Mouse (Mus musculus): ENCODE measurements at regions not wholly inside any gene's neighbourhood (a gene's known extent, or its start where the extent isn't known, plus 50 kb on each side); places are given as distances from the start of the nearest gene placed in this dataset.
"Not testable (repeated sequence)": the region's sequence is repeated elsewhere in the genome, so short reads cannot be mapped to it uniquely, and the experiment has no call there.

- ATAC-seq (replicated peaks; ENCODE audit: low FRiP score) (peak; percentile 53), DNase-seq (ENCODE audit: low spot score) (no peak)
- Histone ChIP-seq H3K36me3 (ENCODE audit: control insufficient read depth, insufficient read depth, low read length) (no peaks in the 10 kb centered on the region), H3K4me1 (replicated peaks; ENCODE audit: control insufficient read depth, insufficient read depth, low read length) (no peaks in the 10 kb centered on the region), H3K27me3 (ENCODE audit: control insufficient read depth, insufficient read depth, low read length) (no peaks in the 10 kb centered on the region), H3K9ac (ENCODE audit: low read length) (no peak overlapping the region), H3K4me2 (ENCODE audit: low read depth, low read length, severe bottlenecking) (no peak overlapping the region), H3K9me3 (ENCODE audit: control insufficient read depth, low read length) (no peaks in the 10 kb centered on the region), H3K27ac (ENCODE audit: low read depth, low read length) (no peak overlapping the region), H3K4me3 (ENCODE audit: low read depth, low read length) (no peak overlapping the region)
- WGBS: 76% methylated on average over 3 of the region's 3 CpGs
Observed at GRCm38 (mm10) chr16:89718921-89719320, 147.9 kb upstream of the Krtap11-1 start.

GRCm38 (mm10) chr16:89715716-89716115 lies 144.7 kb upstream of the Krtap11-1 start:
- H3K4me2 ChIP-seq (ENCODE audit: low read depth, low read length, severe bottlenecking); H3K4me3 ChIP-seq (ENCODE audit: low read depth, low read length); ATAC-seq (replicated peaks; ENCODE audit: low FRiP score); H3K36me3 ChIP-seq (ENCODE audit: control insufficient read depth, insufficient read depth, low read length); H3K27ac ChIP-seq (ENCODE audit: low read depth, low read length); H3K9ac ChIP-seq (ENCODE audit: low read length); H3K4me1 ChIP-seq (replicated peaks; ENCODE audit: control insufficient read depth, insufficient read depth, low read length); H3K9me3 ChIP-seq (ENCODE audit: control insufficient read depth, low read length); H3K27me3 ChIP-seq (ENCODE audit: control insufficient read depth, insufficient read depth, low read length); DNase-seq (ENCODE audit: low spot score): not testable (repeated sequence)
- WGBS: 86% methylated on average over 8 of the region's 8 CpGs

GRCm38 (mm10) chr16:89704316-89704715 lies 133.3 kb upstream of the Krtap11-1 start:
- Histone ChIP-seq H3K4me1 (replicated peaks; ENCODE audit: control insufficient read depth, insufficient read depth, low read length) (peaks cover 1% of the 10 kb centered on the region; the same call in 1 of the 2 replicates), H3K27ac (ENCODE audit: low read depth, low read length) (no peak overlapping the region), H3K9me3 (ENCODE audit: control insufficient read depth, low read length) (no peaks in the 10 kb centered on the region), H3K4me2 (ENCODE audit: low read depth, low read length, severe bottlenecking) (no peak overlapping the region), H3K36me3 (ENCODE audit: control insufficient read depth, insufficient read depth, low read length) (no peaks in the 10 kb centered on the region), H3K9ac (ENCODE audit: low read length) (no peak overlapping the region), H3K27me3 (ENCODE audit: control insufficient read depth, insufficient read depth, low read length) (no peaks in the 10 kb centered on the region), H3K4me3 (ENCODE audit: low read depth, low read length) (no peak overlapping the region)
- no peak for DNase-seq (ENCODE audit: low spot score)
- ATAC-seq (replicated peaks; ENCODE audit: low FRiP score): no peak
- 86% methylated on average over 6 of the region's 6 CpGs for WGBS

- no peaks in the 10 kb centered on the region for H3K27me3 ChIP-seq (ENCODE audit: control insufficient read depth, insufficient read depth, low read length)
- WGBS: 80% methylated on average over 10 of the region's 10 CpGs
- no peak for DNase-seq (ENCODE audit: low spot score)
Observed at GRCm38 (mm10) chr16:89703158-89703557, 132.2 kb upstream of the Krtap11-1 start.

GRCm38 (mm10) chr16:89702406-89702805 lies 131.4 kb upstream of the Krtap11-1 start:
- Histone ChIP-seq H3K4me2 (ENCODE audit: low read depth, low read length, severe bottlenecking) (no peak overlapping the region), H3K27me3 (ENCODE audit: control insufficient read depth, insufficient read depth, low read length) (no peaks in the 10 kb centered on the region), H3K27ac (ENCODE audit: low read depth, low read length) (no peak overlapping the region), H3K9me3 (ENCODE audit: control insufficient read depth, low read length) (no peaks in the 10 kb centered on the region), H3K9ac (ENCODE audit: low read length) (no peak overlapping the region), H3K4me3 (ENCODE audit: low read depth, low read length) (no peak overlapping the region), H3K36me3 (ENCODE audit: control insufficient read depth, insufficient read depth, low read length) (no peaks in the 10 kb centered on the region), H3K4me1 (replicated peaks; ENCODE audit: control insufficient read depth, insufficient read depth, low read length) (peaks cover 1% of the 10 kb centered on the region; the same call in 1 of the 2 replicates)
- DNase-seq (ENCODE audit: low spot score) (no peak), ATAC-seq (replicated peaks; ENCODE audit: low FRiP score) (no peak)
- 94% methylated on average over 2 of the region's 2 CpGs for WGBS

More at GRCm38 (mm10) chr16:89703158-89703557, 132.2 kb upstream of the Krtap11-1 start:
- ATAC-seq (replicated peaks; ENCODE audit: low FRiP score): no peak
- H3K36me3 ChIP-seq (ENCODE audit: control insufficient read depth, insufficient read depth, low read length): no peaks in the 10 kb centered on the region
- no peak overlapping the region for H3K27ac ChIP-seq (ENCODE audit: low read depth, low read length)
- no peak overlapping the region for H3K4me2 ChIP-seq (ENCODE audit: low read depth, low read length, severe bottlenecking)
- no peak overlapping the region for H3K9ac ChIP-seq (ENCODE audit: low read length)
- no peak overlapping the region for H3K4me3 ChIP-seq (ENCODE audit: low read depth, low read length)
- no peaks in the 10 kb centered on the region for H3K9me3 ChIP-seq (ENCODE audit: control insufficient read depth, low read length)
- H3K4me1 ChIP-seq (replicated peaks; ENCODE audit: control insufficient read depth, insufficient read depth, low read length): peaks cover 1% of the 10 kb centered on the region; the same call in 1 of the 2 replicates

GRCm38 (mm10) chr16:89701741-89702140 lies 130.8 kb upstream of the Krtap11-1 start:
- no peak overlapping the region for H3K4me2 ChIP-seq (ENCODE audit: low read depth, low read length, severe bottlenecking)
- no peaks in the 10 kb centered on the region for H3K36me3 ChIP-seq (ENCODE audit: control insufficient read depth, insufficient read depth, low read length)
- no peaks in the 10 kb centered on the region for H3K9me3 ChIP-seq (ENCODE audit: control insufficient read depth, low read length)
- peaks cover 1% of the 10 kb centered on the region; the same call in 1 of the 2 replicates for H3K4me1 ChIP-seq (replicated peaks; ENCODE audit: control insufficient read depth, insufficient read depth, low read length)
- ATAC-seq (replicated peaks; ENCODE audit: low FRiP score) (no peak), DNase-seq (ENCODE audit: low spot score) (no peak)
- H3K9ac ChIP-seq (ENCODE audit: low read length): no peak overlapping the region
- no peaks in the 10 kb centered on the region for H3K27me3 ChIP-seq (ENCODE audit: control insufficient read depth, insufficient read depth, low read length)
- 90% methylated on average over 8 of the region's 8 CpGs for WGBS
- no peak overlapping the region for H3K4me3 ChIP-seq (ENCODE audit: low read depth, low read length)
- no peak overlapping the region for H3K27ac ChIP-seq (ENCODE audit: low read depth, low read length)

GRCm38 (mm10) chr16:89699710-89700109 lies 128.7 kb upstream of the Krtap11-1 start:
- Histone ChIP-seq H3K4me2 (ENCODE audit: low read depth, low read length, severe bottlenecking) (no peak overlapping the region), H3K27ac (ENCODE audit: low read depth, low read length) (no peak overlapping the region), H3K4me3 (ENCODE audit: low read depth, low read length) (no peak overlapping the region), H3K9ac (ENCODE audit: low read length) (no peak overlapping the region), H3K27me3 (ENCODE audit: control insufficient read depth, insufficient read depth, low read length) (no peaks in the 10 kb centered on the region), H3K4me1 (replicated peaks; ENCODE audit: control insufficient read depth, insufficient read depth, low read length) (peaks cover 1% of the 10 kb centered on the region; the same call in 1 of the 2 replicates), H3K9me3 (ENCODE audit: control insufficient read depth, low read length) (no peaks in the 10 kb centered on the region), H3K36me3 (ENCODE audit: control insufficient read depth, insufficient read depth, low read length) (no peaks in the 10 kb centered on the region)
- WGBS: 7% methylated on average over 2 of the region's 2 CpGs
- DNase-seq (ENCODE audit: low spot score): no peak
- ATAC-seq (replicated peaks; ENCODE audit: low FRiP score): peak; percentile 43; the same call in 1 of the 2 replicates

GRCm38 (mm10) chr16:89695833-89696232 lies 124.8 kb upstream of the Krtap11-1 start:
- H3K27me3 ChIP-seq (ENCODE audit: control insufficient read depth, insufficient read depth, low read length): no peaks in the 10 kb centered on the region
- WGBS: 85% methylated on average over 4 of the region's 4 CpGs
- DNase-seq (ENCODE audit: low spot score): no peak
- no peaks in the 10 kb centered on the region for H3K9me3 ChIP-seq (ENCODE audit: control insufficient read depth, low read length)
- H3K9ac ChIP-seq (ENCODE audit: low read length): no peak overlapping the region
- no peak overlapping the region for H3K4me2 ChIP-seq (ENCODE audit: low read depth, low read length, severe bottlenecking)
- no peak overlapping the region for H3K4me3 ChIP-seq (ENCODE audit: low read depth, low read length)
- H3K27ac ChIP-seq (ENCODE audit: low read depth, low read length): no peak overlapping the region
- H3K4me1 ChIP-seq (replicated peaks; ENCODE audit: control insufficient read depth, insufficient read depth, low read length): peaks cover 1% of the 10 kb centered on the region; the same call in 1 of the 2 replicates
- ATAC-seq (replicated peaks; ENCODE audit: low FRiP score): no peak
- H3K36me3 ChIP-seq (ENCODE audit: control insufficient read depth, insufficient read depth, low read length): no peaks in the 10 kb centered on the region

GRCm38 (mm10) chr16:89695406-89695805 lies 124.4 kb upstream of the Krtap11-1 start:
- no peaks in the 10 kb centered on the region for H3K36me3 ChIP-seq (ENCODE audit: control insufficient read depth, insufficient read depth, low read length)
- H3K4me1 ChIP-seq (replicated peaks; ENCODE audit: control insufficient read depth, insufficient read depth, low read length): peaks cover 1% of the 10 kb centered on the region; the same call in 1 of the 2 replicates
- no peak overlapping the region for H3K4me3 ChIP-seq (ENCODE audit: low read depth, low read length)
- H3K27me3 ChIP-seq (ENCODE audit: control insufficient read depth, insufficient read depth, low read length): no peaks in the 10 kb centered on the region
- H3K4me2 ChIP-seq (ENCODE audit: low read depth, low read length, severe bottlenecking): no peak overlapping the region
- no peak for DNase-seq (ENCODE audit: low spot score)
- no peak overlapping the region for H3K9ac ChIP-seq (ENCODE audit: low read length)
- WGBS: 91% methylated on average over 7 of the region's 7 CpGs
- no peaks in the 10 kb centered on the region for H3K9me3 ChIP-seq (ENCODE audit: control insufficient read depth, low read length)
- no peak overlapping the region for H3K27ac ChIP-seq (ENCODE audit: low read depth, low read length)
- ATAC-seq (replicated peaks; ENCODE audit: low FRiP score): no peak
